Mouse (Mus musculus) embryonic facial prominence, embryonic 15.5 days (tissue): ENCODE results near the gene Bbs7. TPM values are rescaled to one million over a fixed set of nuclear protein-coding genes. Genes with fewer than 3 reads are reported as not detected.

Source experiments
- ATAC-seq: fragments of 200-750 bp; cut with Nextera tagmentation; 2 replicates; pipeline ENCODE4 v1.8.0; 2017; ENCODE audit warnings: low read depth, moderate TSS enrichment; ENCODE audit not compliant: insufficient number of reproducible peaks, low FRiP score, low TSS enrichment
- H3K27ac ChIP-seq: fragments of 300-500 bp; sonication (generic); replicated peaks from 2 replicates; pipeline ENCODE4 v1.5.1; 2015; ENCODE audit warnings: mild to moderate bottlenecking, inconsistent platforms
- H3K27me3 ChIP-seq: fragments of 300-500 bp; sonication (generic); 2 replicates; pipeline ENCODE4 v1.6.1; 2015; ENCODE audit warnings: inconsistent platforms
- H3K36me3 ChIP-seq: fragments of 300-500 bp; sonication (generic); 2 replicates; pipeline ENCODE4 v1.6.1; 2015; ENCODE audit warnings: mild to moderate bottlenecking, inconsistent platforms
- H3K4me1 ChIP-seq: fragments of 300-500 bp; sonication (generic); 2 replicates; pipeline ENCODE4 v1.6.1; 2015; ENCODE audit warnings: inconsistent platforms
- H3K4me2 ChIP-seq: fragments of 300-500 bp; sonication (generic); replicated peaks from 2 replicates; pipeline ENCODE4 v1.6.1; 2015; ENCODE audit warnings: mild to moderate bottlenecking, inconsistent platforms
- H3K4me3 ChIP-seq: fragments of 300-500 bp; sonication (generic); replicated peaks from 2 replicates; pipeline ENCODE4 v1.5.1; 2015; ENCODE audit warnings: mild to moderate bottlenecking, inconsistent platforms
- H3K9ac ChIP-seq: fragments of 300-500 bp; sonication (generic); 2 replicates; pipeline ENCODE4 v1.6.1; 2015; ENCODE audit warnings: inconsistent platforms
- H3K9me3 ChIP-seq: fragments of 300-500 bp; sonication (generic); replicated peaks from 2 replicates; pipeline ENCODE4 v1.6.1; 2016; ENCODE audit warnings: inconsistent platforms
- WGBS: fragments of 180-500 bp; shearing (Covaris S2); methylation state at CpG from one replicate; pipeline ENCODE4 v1.1.7; 2015; 5-methylcytosine and 5-hydroxymethylcytosine counted together
- polyA plus RNA-seq: library from polyadenylated mRNA; unstranded; fragments of >200 nt; fragmentation: Nextera tagmentation; extraction: Ambion mirVana; gene quantifications from 2 replicates; pipeline ENCODE4 v1.2.1, GENCODE M21; 2015

Gene Bbs7
- polyA plus RNA-seq, 1 experiment from 2014 or later: 17.9 TPM

DNA sequence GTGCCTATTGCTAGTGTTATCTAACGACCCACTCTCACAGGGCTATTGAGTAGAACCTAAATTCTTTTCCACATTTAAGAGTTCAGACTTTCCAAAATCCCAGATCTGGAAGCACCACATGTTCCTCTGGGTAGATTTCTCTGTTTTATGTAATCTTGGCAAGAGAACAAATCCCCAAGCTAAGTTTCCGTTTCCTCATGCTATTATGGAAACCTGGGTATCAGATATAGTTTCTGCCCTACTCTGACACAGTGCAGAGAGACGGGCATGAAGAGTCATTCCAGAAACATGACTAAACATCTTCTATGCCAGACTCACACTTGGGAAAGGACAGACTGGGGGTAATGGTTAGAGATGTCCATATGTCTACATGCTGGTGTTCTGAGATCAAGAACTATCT is 88.8 kb downstream of the Bbs7 start:
- WGBS: 54% methylated on average over 3 of the region's 3 CpGs
- no peak for ATAC-seq
- no peak overlapping the region for H3K4me3 ChIP-seq
- no peak overlapping the region for H3K4me2 ChIP-seq
- H3K9ac ChIP-seq: no peak overlapping the region
- H3K4me1 ChIP-seq: peaks cover 9% of the 10 kb centered on the region
- H3K9me3 ChIP-seq: no peaks in the 10 kb centered on the region
- no peaks in the 10 kb centered on the region for H3K36me3 ChIP-seq
- no peak overlapping the region for H3K27ac ChIP-seq
- peaks cover 29% of the 10 kb centered on the region for H3K27me3 ChIP-seq

Other genes with a start within 250 kb of the Bbs7 start
- gene Anxa5, start 137.6 kb downstream of the Bbs7 start, polyA plus RNA-seq: 530 and 536 TPM in 2 replicates
- 2.7 and 3.0 TPM in 2 replicates for gene 1810062G17Rik, start 137.5 kb downstream of the Bbs7 start, polyA plus RNA-seq
- gene Gm11549, start 91.7 kb downstream of the Bbs7 start, polyA plus RNA-seq: 0.05 TPM in 1 of 2 replicates, not detected in the other
- gene Exosc9, start 60.9 kb downstream of the Bbs7 start, polyA plus RNA-seq: 50.1 and 56.1 TPM in 2 replicates
- gene Ccna2, start 41.3 kb downstream of the Bbs7 start, polyA plus RNA-seq: 133 and 135 TPM in 2 replicates
- 3.3 and 3.7 TPM in 2 replicates for gene Trpc3, start 76.7 kb upstream of the Bbs7 start, polyA plus RNA-seq
- 51.2 and 51.3 TPM in 2 replicates for gene 4932438A13Rik, start 249.6 kb upstream of the Bbs7 start, polyA plus RNA-seq